Mouse (Mus musculus): ENCODE results near the gene Zfp704. TPM values are rescaled to one million over a fixed set of nuclear protein-coding genes. Genes with fewer than 3 reads are reported as not detected.
A peak's percentile ranks its signal among the peaks of the same experiment; 100 is the strongest.

Gene Zfp704
- total and polyA plus RNA-seq, 2 experiments from 2014 or later, result 13.0 to 70.4 TPM

- ATAC-seq (0 out of 2 replicates have a peak, but pooled peaks have one; percentile 17), DNase-seq (no peak)
- Histone ChIP-seq H3K27ac (ENCODE audit: low read depth, low read length) (no peak overlapping the region), H3K4me1 (ENCODE audit: insufficient read depth) (peaks cover 11% of the 10 kb centered on the region; the same call in 1 of the 2 replicates), H3K4me2 (ENCODE audit: low read depth) (no peak overlapping the region), H3K9me3 (ENCODE audit: low read length) (no peaks in the 10 kb centered on the region), H3K4me3 (ENCODE audit: low read depth, low read length) (no peak overlapping the region), H3K36me3 (ENCODE audit: insufficient read depth) (no peaks in the 10 kb centered on the region), H3K9ac (no peak overlapping the region), H3K27me3 (ENCODE audit: insufficient read depth, low read length) (no peaks in the 10 kb centered on the region)
- TF ChIP-seq CTCF (IDR thresholded peaks at IDR 0.05; ENCODE audit: low read depth), result no peak
- WGBS, result 53% methylated on average over 15 of the region's 15 CpGs
These were observed 62.8 kb downstream of the Zfp704 start for GRCm38 (mm10) chr3:9546882-9547620.

GRCm38 (mm10) chr3:9544421-9544820 is 65.5 kb downstream of the Zfp704 start:
- no peak overlapping the region for H3K27ac ChIP-seq (ENCODE audit: low read depth, low read length)
- TF ChIP-seq CTCF (IDR thresholded peaks at IDR 0.05; ENCODE audit: low read depth), result no peak
- H3K9me3 ChIP-seq (ENCODE audit: low read length), result no peaks in the 10 kb centered on the region
- no peaks in the 10 kb centered on the region for H3K36me3 ChIP-seq (ENCODE audit: insufficient read depth)
- ATAC-seq, result no peak
- WGBS, result 97% methylated on average over 2 of the region's 2 CpGs
- no peak for DNase-seq
- no peak overlapping the region for H3K9ac ChIP-seq
- H3K27me3 ChIP-seq (ENCODE audit: insufficient read depth, low read length), result no peaks in the 10 kb centered on the region
- peaks cover 11% of the 10 kb centered on the region; the same call in 1 of the 2 replicates for H3K4me1 ChIP-seq (ENCODE audit: insufficient read depth)
- H3K4me3 ChIP-seq (ENCODE audit: low read depth, low read length), result no peak overlapping the region
- no peak overlapping the region for H3K4me2 ChIP-seq (ENCODE audit: low read depth)

GRCm38 (mm10) chr3:9543916-9544315 is 66.0 kb downstream of the Zfp704 start:
- H3K27ac ChIP-seq (ENCODE audit: low read depth, low read length), result no peak overlapping the region
- no peak for DNase-seq
- H3K4me1 ChIP-seq (ENCODE audit: insufficient read depth), result peaks cover 11% of the 10 kb centered on the region; the same call in 1 of the 2 replicates
- ATAC-seq, result no peak
- no peak for TF ChIP-seq CTCF (IDR thresholded peaks at IDR 0.05; ENCODE audit: low read depth)
- H3K9me3 ChIP-seq (ENCODE audit: low read length), result no peaks in the 10 kb centered on the region
- no peak overlapping the region for H3K4me2 ChIP-seq (ENCODE audit: low read depth)
- 92% methylated on average over 5 of the region's 5 CpGs for WGBS
- no peak overlapping the region for H3K9ac ChIP-seq
- no peaks in the 10 kb centered on the region for H3K36me3 ChIP-seq (ENCODE audit: insufficient read depth)
- H3K27me3 ChIP-seq (ENCODE audit: insufficient read depth, low read length), result no peaks in the 10 kb centered on the region
- no peak overlapping the region for H3K4me3 ChIP-seq (ENCODE audit: low read depth, low read length)

- no peak overlapping the region for H3K4me3 ChIP-seq (ENCODE audit: low read depth, low read length)
- H3K4me2 ChIP-seq (ENCODE audit: low read depth), result no peak overlapping the region
- WGBS, result 59% methylated on average over 4 of the region's 4 CpGs
- no peaks in the 10 kb centered on the region for H3K36me3 ChIP-seq (ENCODE audit: insufficient read depth)
- no peak for DNase-seq
- H3K27ac ChIP-seq (ENCODE audit: low read depth, low read length), result 0 out of 2 replicates have a peak overlapping the region, but pooled peaks have one; percentile 29
- no peak for TF ChIP-seq CTCF (IDR thresholded peaks at IDR 0.05; ENCODE audit: low read depth)
- H3K4me1 ChIP-seq (ENCODE audit: insufficient read depth), result peaks cover 11% of the 10 kb centered on the region; the same call in 1 of the 2 replicates
- no peak overlapping the region for H3K9ac ChIP-seq
- no peaks in the 10 kb centered on the region for H3K9me3 ChIP-seq (ENCODE audit: low read length)
- no peak for ATAC-seq
- H3K27me3 ChIP-seq (ENCODE audit: insufficient read depth, low read length), result no peaks in the 10 kb centered on the region
These were observed 66.4 kb downstream of the Zfp704 start for GRCm38 (mm10) chr3:9543463-9543862.

GRCm38 (mm10) chr3:9541561-9541960 is 68.3 kb downstream of the Zfp704 start:
- WGBS, result 90% methylated on average over 14 of the region's 14 CpGs
- no peak for TF ChIP-seq CTCF (IDR thresholded peaks at IDR 0.05; ENCODE audit: low read depth)
- Histone ChIP-seq H3K9me3 (ENCODE audit: low read length) (no peaks in the 10 kb centered on the region), H3K27ac (ENCODE audit: low read depth, low read length) (no peak overlapping the region), H3K36me3 (ENCODE audit: insufficient read depth) (no peaks in the 10 kb centered on the region), H3K4me3 (ENCODE audit: low read depth, low read length) (no peak overlapping the region), H3K4me2 (ENCODE audit: low read depth) (no peak overlapping the region), H3K9ac (no peak overlapping the region), H3K27me3 (ENCODE audit: insufficient read depth, low read length) (no peaks in the 10 kb centered on the region), H3K4me1 (ENCODE audit: insufficient read depth) (no peaks in the 10 kb centered on the region)
- ATAC-seq (no peak), DNase-seq (no peak)

- ATAC-seq, result no peak
- no peak overlapping the region for H3K4me3 ChIP-seq (ENCODE audit: low read depth, low read length)
- WGBS, result 96% methylated on average over 2 of the region's 2 CpGs
- DNase-seq, result no peak
- H3K4me1 ChIP-seq (ENCODE audit: insufficient read depth), result no peaks in the 10 kb centered on the region
- no peak overlapping the region for H3K9ac ChIP-seq
- H3K27ac ChIP-seq (ENCODE audit: low read depth, low read length), result no peak overlapping the region
- H3K9me3 ChIP-seq (ENCODE audit: low read length), result no peaks in the 10 kb centered on the region
- H3K27me3 ChIP-seq (ENCODE audit: insufficient read depth, low read length), result no peaks in the 10 kb centered on the region
- no peaks in the 10 kb centered on the region for H3K36me3 ChIP-seq (ENCODE audit: insufficient read depth)
- no peak for TF ChIP-seq CTCF (IDR thresholded peaks at IDR 0.05; ENCODE audit: low read depth)
- H3K4me2 ChIP-seq (ENCODE audit: low read depth), result no peak overlapping the region
These were observed 71.4 kb downstream of the Zfp704 start for GRCm38 (mm10) chr3:9538510-9538909.

GRCm38 (mm10) chr3:9537889-9538288 is 72.0 kb downstream of the Zfp704 start:
- Histone ChIP-seq H3K36me3 (ENCODE audit: insufficient read depth) (no peaks in the 10 kb centered on the region), H3K9me3 (ENCODE audit: low read length) (no peaks in the 10 kb centered on the region), H3K4me3 (ENCODE audit: low read depth, low read length) (no peak overlapping the region), H3K27ac (ENCODE audit: low read depth, low read length) (no peak overlapping the region), H3K9ac (no peak overlapping the region), H3K4me1 (ENCODE audit: insufficient read depth) (no peaks in the 10 kb centered on the region), H3K27me3 (ENCODE audit: insufficient read depth, low read length) (no peaks in the 10 kb centered on the region), H3K4me2 (ENCODE audit: low read depth) (no peak overlapping the region)
- DNase-seq (no peak), ATAC-seq (no peak)
- no peak for TF ChIP-seq CTCF (IDR thresholded peaks at IDR 0.05; ENCODE audit: low read depth)
- WGBS, result 81% methylated on average over 7 of the region's 7 CpGs
